27 mouse cellular contexts compared by ENCODE assay signal in genomic region chr2:150894617-150895267, GRCm38 (mm10). TPM values are rescaled to one million over a fixed set of nuclear protein-coding genes. Genes with fewer than 3 reads are reported as not detected.
DNase-seq lines count a peak whose midpoint lies in the region; ATAC-seq and TF ChIP-seq lines count a peak whose summit lies in the region.
"Had no signal": no experiment of that assay in that cellular context is flagged by ENCODE, and none has a peak within 500 bp of the region (broad histone marks: within the 10 kb centered on the region; RNA-seq: fewer than 3 reads in every experiment).

No protein-coding gene starts in this region.

- no peaks in the 10 kb centered on the region for H3K4me1 ChIP-seq in cerebellum, adult 2 months (ENCODE audit: control insufficient read depth, insufficient read depth, low read length)
- H3K4me1 ChIP-seq: heart, embryonic 12.5 days; limb, embryonic 10.5 days; limb, embryonic 15.5 days; stomach, embryonic 15.5 days had no signal

- ATAC-seq in frontal cortex, adult (ENCODE audit: low TSS enrichment): peak; percentile 76
- peak; percentile 58 for ATAC-seq in megakaryocyte, adult 5-6 weeks (ENCODE audit: poor library complexity, severe bottlenecking)
- no peak for ATAC-seq in activated CD4-positive, CD25-positive, alpha-beta regulatory T cell, adult 4 months
- ATAC-seq: forebrain, embryonic 14.5 days had no signal

- no peak overlapping the region for H3K27ac ChIP-seq in cerebellum, adult 2 months (ENCODE audit: insufficient read depth, low read length)
- H3K27ac ChIP-seq: hindbrain, embryonic 14.5 days; limb, embryonic 10.5 days; limb, embryonic 15.5 days; liver, embryonic 14.5 days; stomach, embryonic 15.5 days had no signal

- H3K4me3 ChIP-seq in cerebellum, adult 2 months (replicated peaks; ENCODE audit: insufficient read depth, low read depth, low read length): no peak overlapping the region
- H3K4me3 ChIP-seq: heart, embryonic 12.5 days; limb, embryonic 10.5 days; limb, embryonic 15.5 days; stomach, embryonic 15.5 days had no signal

- DNase-seq in frontal cortex, adult 2 months (ENCODE audit: extremely low spot score in 1 of 2, low spot score in 1 of 2): no peak
- peak; percentile 57 for DNase-seq in brain, adult 2 months (ENCODE audit: low read depth, low spot score)
- DNase-seq in splenic B cell, adult 2 months (ENCODE audit: low read depth, low spot score): peak; percentile 23
- no peak for DNase-seq in cerebellum, adult 2 months
- no peak for DNase-seq in right cerebral cortex, postnatal 14 days
- DNase-seq: adrenal gland, postnatal 25 days; cerebellum, adult 8-10 months; cerebellum, postnatal 25 days; gastrocnemius, postnatal 14 days; heart, adult 18-20 months; kidney, adult 11 months; kidney, postnatal 14 days; layer of hippocampus, adult 9-11 months; lung, adult 2 months; lung, postnatal 14 days; midbrain, embryonic 14.5 days; thymus, postnatal 14 days had no signal

- H3K36me3 ChIP-seq in splenic B cell, adult 2 months (ENCODE audit: control insufficient read depth, insufficient read depth, low read length, poor library complexity, severe bottlenecking): no peaks in the 10 kb centered on the region
- H3K36me3 ChIP-seq: heart, embryonic 12.5 days; limb, embryonic 10.5 days; limb, embryonic 15.5 days; stomach, embryonic 15.5 days had no signal

- no peak for TF ChIP-seq CTCF in cerebellum, adult 2 months (IDR thresholded peaks at IDR 0.05; ENCODE audit: borderline replicate concordance, insufficient read depth, low read depth, low read length)

- 95% methylated on average over 2 of the region's 2 CpGs for WGBS in cerebellum, adult 2 months

- TF ChIP-seq POLR2A in cerebellum, adult 2 months (IDR thresholded peaks at IDR 0.05; ENCODE audit: borderline replicate concordance, insufficient read depth, low read length): no peak

- H3K27me3 ChIP-seq in splenic B cell, adult 2 months (ENCODE audit: control insufficient read depth, insufficient read depth, low read length, poor library complexity, severe bottlenecking): no peaks in the 10 kb centered on the region
- no peaks in the 10 kb centered on the region for H3K27me3 ChIP-seq in cerebellum, adult 2 months (ENCODE audit: control insufficient read depth, insufficient read depth, low read length)
- H3K27me3 ChIP-seq: heart, embryonic 12.5 days; limb, embryonic 15.5 days; stomach, embryonic 15.5 days had no signal

RNA-seq across cellular contexts. Expression of gene Abhd12, which starts 9.8 kb away (rescaled TPM):
- 286 and 297 TPM in 2 replicates for polyA plus RNA-seq in frontal cortex, adult 2 months (2012; rRNA removed)
- 37.6 and 51.0 TPM in 2 replicates for total RNA-seq in megakaryocyte, adult 5-6 weeks (2015)
- 47.4 and 100 TPM in 2 replicates for total RNA-seq in megakaryocyte, adult 5-6 weeks (2017)
- polyA plus RNA-seq in activated CD4-positive, CD25-positive, alpha-beta regulatory T cell, adult 4 months (2017; shearing (Covaris generic)): 10 to 100 TPM; 14.7 to 15.9 TPM
- 259 and 263 TPM in 2 replicates for polyA plus RNA-seq in cerebellum, adult 2 months (2012; rRNA removed)

RNA-seq across cellular contexts. Expression of gene Gins1, which starts 10.5 kb away (rescaled TPM):
- polyA plus RNA-seq in frontal cortex, adult 2 months (2012; rRNA removed): 1.3 and 1.9 TPM in 2 replicates
- 53.1 and 69.5 TPM in 2 replicates for total RNA-seq in megakaryocyte, adult 5-6 weeks (2015)
- total RNA-seq in megakaryocyte, adult 5-6 weeks (2017): 69.8 and 78.7 TPM in 2 replicates
- polyA plus RNA-seq in activated CD4-positive, CD25-positive, alpha-beta regulatory T cell, adult 4 months (2017; shearing (Covaris generic)): 1 to 10 TPM; 8.0 to 9.6 TPM
- 1.3 TPM in 2 replicates for polyA plus RNA-seq in cerebellum, adult 2 months (2012; rRNA removed)

Comparison
In these comparisons a context has a peak if more than half of its experiments do, and no peak if none do; other contexts are left out.
1. DNase-seq: peak in brain, adult 2 months (single experiment) and splenic B cell, adult 2 months (single experiment); none in frontal cortex, adult 2 months (0 of 2), cerebellum, adult 2 months (0 of 2) and right cerebral cortex, postnatal 14 days (single experiment).
2. RNA of gene Abhd12, which starts 9.8 kb away (polyA plus RNA-seq): 286 to 297 TPM in frontal cortex, adult 2 months and 259 to 263 TPM in cerebellum, adult 2 months; 14.7 to 15.9 TPM in activated CD4-positive, CD25-positive, alpha-beta regulatory T cell, adult 4 months; every median in the first group is over 10 times any median in the second.